Mouse (Mus musculus): ENCODE measurements around the gene Med27.

Gene Med27

DNA sequence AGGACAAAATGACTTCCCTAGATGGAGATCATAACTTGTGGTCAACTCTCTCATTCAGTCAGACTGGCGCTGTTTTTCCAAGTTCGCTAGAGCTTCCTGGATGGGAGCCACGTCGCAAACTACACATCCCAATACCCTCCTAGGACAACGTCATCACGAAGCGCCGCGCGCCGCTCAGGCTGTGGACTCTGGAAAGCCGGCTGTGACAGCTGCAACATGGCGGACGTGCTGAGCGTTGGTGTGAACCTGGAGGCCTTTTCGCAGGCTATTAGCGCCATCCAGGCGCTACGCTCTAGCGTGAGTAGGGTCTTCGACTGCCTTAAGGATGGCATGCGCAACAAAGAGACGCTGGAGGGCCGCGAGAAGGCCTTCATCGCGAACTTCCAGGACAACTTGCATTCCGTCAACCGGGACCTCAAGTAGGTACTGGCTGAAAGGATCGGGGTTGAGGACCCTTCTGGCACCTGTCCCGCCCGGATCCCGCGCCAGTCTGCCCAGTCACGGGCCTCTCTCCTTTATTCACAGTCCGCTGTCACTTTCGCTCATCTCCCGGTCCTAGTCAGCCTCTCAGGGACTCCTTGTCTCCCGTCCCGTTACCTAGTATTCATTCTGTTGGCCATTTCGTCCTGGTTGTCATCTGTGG is at the start of gene Med27:
Gene Med27, plus strand, starts transcription at position 191 of the 643 bp plus-strand sequence.
- peak; percentile 95 for DNase-seq (ENCODE audit: low read depth, low spot score)

- peak; percentile 67 for DNase-seq (ENCODE audit: low read depth, low spot score)
These were observed 36.7 kb upstream of the Med27 start for GRCm38 (mm10) chr2:29309966-29310365.

DNA sequence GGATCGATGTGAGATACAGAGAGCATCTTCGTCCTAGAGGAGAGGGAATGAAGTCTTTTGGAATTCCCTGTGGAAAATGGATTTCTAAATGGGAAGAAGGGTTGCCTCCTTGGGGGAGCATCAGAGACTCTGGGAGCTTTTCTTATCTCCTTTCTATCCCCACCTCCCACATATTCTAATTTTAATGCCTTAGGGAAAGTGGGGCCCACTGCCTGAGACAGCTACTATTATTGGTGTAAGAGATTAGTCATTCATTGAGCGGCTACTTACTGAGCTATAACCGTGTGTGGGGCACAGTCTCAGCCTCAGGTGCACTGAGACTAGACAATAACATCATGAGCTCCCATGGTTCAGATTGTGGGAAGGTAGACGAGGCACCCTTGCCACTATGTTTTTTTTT is 34.6 kb upstream of the Med27 start:
- no peak for DNase-seq (ENCODE audit: low read depth, low spot score)

DNA sequence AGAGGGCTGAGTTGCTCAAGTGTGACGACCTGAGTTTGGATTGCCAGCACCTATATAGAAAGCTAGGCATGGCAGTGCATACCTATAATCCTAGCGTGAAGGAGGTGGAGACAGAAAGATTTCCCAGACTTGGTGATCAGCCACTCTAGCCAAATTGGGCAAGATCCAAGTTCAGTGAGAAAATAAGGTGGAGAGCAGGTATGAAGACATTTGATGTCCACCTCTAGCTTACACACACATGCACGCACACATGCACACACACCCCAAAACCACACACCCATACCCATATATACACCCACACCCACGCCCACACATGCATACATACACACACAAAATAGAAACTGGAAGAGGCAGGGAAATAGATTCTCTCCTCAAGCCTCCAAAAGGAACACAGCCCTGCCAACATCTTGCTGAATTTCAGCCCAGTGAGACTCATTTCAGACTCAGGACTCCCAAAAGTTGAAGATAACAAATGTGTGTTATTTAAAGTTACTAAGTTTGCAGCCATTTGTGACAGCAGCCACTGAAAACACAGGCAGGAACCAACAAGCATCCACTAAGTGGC is 28.6 kb upstream of the Med27 start:
- no peak for DNase-seq (ENCODE audit: low read depth, low spot score)

DNA sequence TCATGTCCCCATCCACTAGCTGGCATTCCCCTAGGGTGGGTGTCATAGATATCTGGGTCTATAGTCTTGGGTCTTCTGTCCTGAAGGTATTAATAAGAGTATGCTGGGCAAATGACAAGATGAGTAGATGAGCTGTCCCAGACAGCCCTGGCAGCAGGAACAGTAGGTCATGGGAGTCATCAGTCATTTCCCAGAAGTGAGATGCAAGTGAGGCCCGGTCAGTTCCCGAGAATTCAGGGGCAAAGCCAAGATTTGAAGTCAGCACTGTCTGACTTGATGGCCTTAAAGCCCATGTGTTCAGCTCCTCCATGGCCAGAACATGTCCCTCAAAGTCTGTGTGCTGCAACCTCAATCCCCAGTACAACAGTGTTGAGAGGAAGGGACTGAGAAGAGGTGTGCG is 28.0 kb upstream of the Med27 start:
- no peak for DNase-seq (ENCODE audit: low read depth, low spot score)

GRCm38 (mm10) chr2:29320229-29320751 is 26.3 kb upstream of the Med27 start:
- no peak for DNase-seq (ENCODE audit: low read depth, low spot score)

- no peak for DNase-seq (ENCODE audit: low read depth, low spot score)
These were observed 25.8 kb upstream of the Med27 start for GRCm38 (mm10) chr2:29320780-29321179.

DNA sequence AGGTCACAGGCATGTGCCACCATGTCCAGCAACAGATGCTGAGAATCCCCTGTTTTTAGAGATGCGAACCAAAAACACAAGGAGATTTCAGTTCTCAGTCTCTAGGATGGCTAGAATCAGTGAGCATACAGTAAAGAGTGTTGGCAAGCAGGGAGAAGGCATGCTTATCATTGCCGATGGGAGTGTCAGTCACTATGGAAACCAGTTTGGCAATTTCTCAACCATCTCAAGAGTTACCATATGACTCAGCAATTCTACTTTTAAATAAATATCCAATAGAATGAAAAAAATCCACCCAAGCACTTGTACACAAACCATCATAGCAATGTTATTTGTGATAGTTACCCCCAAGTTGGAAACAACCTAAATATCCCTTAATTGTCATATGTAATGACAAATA is 22.2 kb upstream of the Med27 start:
- DNase-seq (ENCODE audit: low read depth, low spot score): no peak

- DNase-seq (ENCODE audit: low read depth, low spot score): no peak
These were observed 16.1 kb upstream of the Med27 start for GRCm38 (mm10) chr2:29330471-29330870.

GRCm38 (mm10) chr2:29338396-29338795 is 8.2 kb upstream of the Med27 start:
- no peak for DNase-seq (ENCODE audit: low read depth, low spot score)

GRCm38 (mm10) chr2:29358696-29359375 is 12.2 kb downstream of the Med27 start:
- no peak for DNase-seq (ENCODE audit: low read depth, low spot score)

GRCm38 (mm10) chr2:29360956-29361355 is 14.3 kb downstream of the Med27 start:
- DNase-seq (ENCODE audit: low read depth, low spot score): no peak

GRCm38 (mm10) chr2:29365000-29365695 is 18.5 kb downstream of the Med27 start:
- DNase-seq (ENCODE audit: low read depth, low spot score): no peak

DNA sequence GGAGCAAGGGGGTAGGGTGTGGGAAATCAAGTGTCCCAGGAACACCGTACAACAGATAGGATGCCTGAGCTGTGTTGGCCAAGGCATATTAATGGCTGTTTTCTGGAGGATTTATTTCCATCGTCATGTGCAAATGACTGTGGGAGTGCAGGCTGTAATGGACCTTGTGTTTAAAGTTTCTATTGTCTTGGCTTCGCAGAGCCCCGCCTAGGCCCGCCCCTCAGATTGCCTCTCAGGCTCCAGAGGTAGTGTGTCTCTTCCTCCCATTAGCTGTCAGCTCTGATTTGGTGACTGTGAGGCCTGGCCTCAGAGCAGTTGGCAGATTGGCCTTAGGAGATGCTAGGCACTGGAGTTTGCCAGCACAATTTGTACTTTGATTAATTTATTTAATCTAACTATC is 22.1 kb downstream of the Med27 start:
- DNase-seq (ENCODE audit: low read depth, low spot score): peak; percentile 12

GRCm38 (mm10) chr2:29372176-29372575 is 25.6 kb downstream of the Med27 start:
- DNase-seq (ENCODE audit: low read depth, low spot score): no peak

- DNase-seq (ENCODE audit: low read depth, low spot score): no peak
These were observed 35.1 kb downstream of the Med27 start for GRCm38 (mm10) chr2:29381683-29382082.

DNA sequence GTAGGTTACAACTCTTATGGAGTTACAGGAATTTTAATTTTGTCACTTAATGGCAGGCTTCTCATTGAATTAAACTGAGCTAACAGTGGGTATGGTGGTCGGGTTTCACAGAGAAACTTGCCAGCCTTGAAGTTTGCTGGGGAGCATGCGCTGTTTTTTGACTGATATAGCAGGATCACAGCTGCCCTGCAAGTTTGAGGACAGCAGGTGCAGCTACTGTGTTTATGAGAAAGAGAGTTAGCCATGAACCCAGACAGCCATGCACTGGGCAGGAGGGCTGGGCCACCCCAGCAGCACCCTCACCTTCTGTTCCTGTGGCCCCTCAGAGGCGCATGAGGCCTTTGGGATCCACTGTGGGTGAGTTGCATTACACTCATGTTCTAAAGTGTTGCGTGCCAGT is 36.0 kb downstream of the Med27 start:
- DNase-seq (ENCODE audit: low read depth, low spot score): no peak

DNA sequence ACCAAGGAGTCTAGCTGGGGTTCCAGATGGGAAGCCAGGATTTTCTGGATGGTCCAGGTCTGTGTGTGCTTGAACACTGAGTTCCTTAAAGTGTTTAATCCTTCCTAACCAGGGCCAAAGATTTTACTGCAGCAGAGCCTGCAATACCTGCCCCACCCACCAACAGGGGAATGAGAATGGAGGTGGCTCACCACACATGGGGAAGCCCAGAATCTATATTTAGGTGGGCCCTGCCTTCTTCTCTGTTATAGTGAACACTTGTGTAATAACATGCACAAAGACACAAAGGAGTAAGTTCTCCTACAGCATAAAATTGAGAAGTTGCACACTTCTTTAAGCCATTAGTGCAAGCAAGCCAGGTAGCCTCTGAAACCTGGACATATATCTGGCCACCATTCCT is 36.5 kb downstream of the Med27 start:
- no peak for DNase-seq (ENCODE audit: low read depth, low spot score)

DNA sequence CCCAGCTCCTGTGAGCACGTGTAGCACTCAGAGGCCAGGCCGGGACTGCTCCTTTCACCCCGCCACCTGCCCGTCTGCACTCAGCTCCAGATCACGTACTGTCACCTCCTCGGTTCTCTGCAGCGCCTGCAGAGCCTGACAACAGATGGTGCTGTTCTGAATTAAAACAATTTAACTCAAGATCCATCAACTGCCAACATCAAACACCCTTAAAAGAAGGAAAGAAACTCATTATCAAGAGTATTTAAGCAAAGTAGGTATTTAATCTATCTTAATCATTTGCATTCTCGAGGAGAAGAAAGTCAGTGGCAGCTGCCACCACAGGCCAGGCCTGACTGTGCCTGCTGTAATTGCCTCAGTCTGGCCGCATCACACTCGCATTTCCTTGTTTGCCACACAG is 38.8 kb downstream of the Med27 start:
- no peak for DNase-seq (ENCODE audit: low read depth, low spot score)

DNA sequence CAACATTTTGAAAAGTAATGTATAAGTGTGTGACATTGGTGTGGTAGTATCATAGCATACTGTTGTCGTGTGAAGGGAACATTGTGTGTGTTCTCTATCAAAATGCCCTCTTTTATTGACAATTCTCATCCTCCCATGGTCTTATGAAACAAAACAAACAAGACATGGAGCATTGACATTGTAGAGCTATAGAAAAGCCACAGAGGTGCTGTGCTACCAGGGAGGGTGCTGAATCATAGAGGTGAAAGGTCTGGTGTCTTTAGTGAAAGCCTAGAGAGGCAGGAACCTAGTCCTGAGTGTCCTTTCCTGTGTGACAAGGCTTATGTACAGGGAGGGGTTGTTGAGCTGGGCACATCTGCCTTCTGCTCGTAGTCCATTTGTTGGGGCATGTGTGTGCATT is 40.6 kb downstream of the Med27 start:
- no peak for DNase-seq (ENCODE audit: low read depth, low spot score)

GRCm38 (mm10) chr2:29388937-29389336 is 42.3 kb downstream of the Med27 start:
- DNase-seq (ENCODE audit: low read depth, low spot score): no peak

DNA sequence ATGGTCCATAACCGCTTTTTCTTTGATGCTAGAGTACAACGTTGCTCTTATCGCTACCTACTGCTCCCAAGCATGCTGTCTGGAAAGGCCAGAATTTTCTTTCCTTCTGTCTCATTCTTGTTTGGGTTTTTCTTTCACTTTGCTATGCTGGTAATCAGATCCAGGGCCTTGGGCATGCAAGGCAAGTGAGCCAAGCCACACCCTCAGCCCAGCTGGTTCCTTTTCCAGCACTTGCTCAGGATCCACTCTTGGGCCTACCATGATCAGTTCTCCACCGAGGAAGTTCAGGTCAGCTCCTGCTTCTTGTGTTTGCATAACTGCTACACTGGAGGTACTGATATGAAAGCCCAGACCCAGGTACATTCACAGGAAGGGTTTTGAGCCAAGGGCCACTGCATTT is 44.5 kb downstream of the Med27 start:
- no peak for DNase-seq (ENCODE audit: low read depth, low spot score)
